Mouse (Mus musculus): ENCODE measurements around the gene Tle6. TPM values are rescaled to one million over a fixed set of nuclear protein-coding genes. Genes with fewer than 3 reads are reported as not detected.

The Tle6 gene
- polyA plus RNA-seq, 1 experiment from 2014 or later = 6.9 TPM

- Histone ChIP-seq H3K27ac (no peak overlapping the region), H3K4me1 (replicated peaks) (peaks cover 13% of the 10 kb centered on the region), H3K9me3 (peaks cover 4% of the 10 kb centered on the region; the same call in 1 of the 2 replicates), H3K27me3 (ENCODE audit: insufficient read depth, poor library complexity, severe bottlenecking) (no peaks in the 10 kb centered on the region), H3K36me3 (no peaks in the 10 kb centered on the region), H3K4me3 (no peak overlapping the region)
- DNase-seq (ENCODE audit: low spot score) = peak; percentile 82
- 12% methylated on average over 7 of the region's 7 CpGs for WGBS
These were observed 50.6 kb downstream of the Tle6 start for GRCm38 (mm10) chr10:81550257-81550656.

- WGBS = 67% methylated on average over 5 of the region's 5 CpGs
- Histone ChIP-seq H3K9me3 (peaks cover 4% of the 10 kb centered on the region; the same call in 1 of the 2 replicates), H3K27me3 (ENCODE audit: insufficient read depth, poor library complexity, severe bottlenecking) (no peaks in the 10 kb centered on the region), H3K36me3 (no peaks in the 10 kb centered on the region), H3K27ac (no peak overlapping the region), H3K4me1 (replicated peaks) (peaks cover 20% of the 10 kb centered on the region), H3K4me3 (no peak overlapping the region)
- no peak for DNase-seq (ENCODE audit: low spot score)
These were observed 51.9 kb downstream of the Tle6 start for GRCm38 (mm10) chr10:81548944-81549343.

GRCm38 (mm10) chr10:81546788-81547571 is 53.9 kb downstream of the Tle6 start:
- Histone ChIP-seq H3K9me3 (no peaks in the 10 kb centered on the region), H3K27me3 (ENCODE audit: insufficient read depth, poor library complexity, severe bottlenecking) (no peaks in the 10 kb centered on the region), H3K4me3 (no peak overlapping the region), H3K4me1 (replicated peaks) (peaks cover 39% of the 10 kb centered on the region), H3K27ac (no peak overlapping the region), H3K36me3 (peaks cover 10% of the 10 kb centered on the region)
- WGBS = 90% methylated on average over 13 of the region's 13 CpGs
- DNase-seq (ENCODE audit: low spot score) = no peak

- DNase-seq (ENCODE audit: low spot score) = no peak
- Histone ChIP-seq H3K4me1 (replicated peaks) (peaks cover 40% of the 10 kb centered on the region), H3K36me3 (peaks cover 15% of the 10 kb centered on the region), H3K27ac (no peak overlapping the region), H3K4me3 (no peak overlapping the region), H3K27me3 (ENCODE audit: insufficient read depth, poor library complexity, severe bottlenecking) (no peaks in the 10 kb centered on the region), H3K9me3 (no peaks in the 10 kb centered on the region)
- 85% methylated on average over 5 of the region's 5 CpGs for WGBS
These were observed 54.5 kb downstream of the Tle6 start for GRCm38 (mm10) chr10:81546332-81546731.

GRCm38 (mm10) chr10:81545161-81545747 is 55.6 kb downstream of the Tle6 start, which contains the start of gene Gna11:
Gna11 (minus strand) TSS chr10:81545190.
- Histone ChIP-seq H3K9me3 (no peaks in the 10 kb centered on the region), H3K27ac (peak within 1 kb of the TSS; percentile 96), H3K36me3 (peaks cover 26% of the 10 kb centered on the region), H3K4me1 (replicated peaks) (peaks cover 47% of the 10 kb centered on the region), H3K27me3 (ENCODE audit: insufficient read depth, poor library complexity, severe bottlenecking) (no peaks in the 10 kb centered on the region), H3K4me3 (peak within 1 kb of the TSS; percentile 86)
- DNase-seq (ENCODE audit: low spot score) = peak; percentile 99
- 1% methylated on average over 59 of the region's 59 CpGs for WGBS

GRCm38 (mm10) chr10:81544296-81545160 is 56.3 kb downstream of the Tle6 start:
- Histone ChIP-seq H3K4me1 (replicated peaks) (peaks cover 49% of the 10 kb centered on the region), H3K4me3 (peak overlapping the region; percentile 86), H3K36me3 (peaks cover 33% of the 10 kb centered on the region), H3K27ac (peak overlapping the region; percentile 96), H3K9me3 (no peaks in the 10 kb centered on the region), H3K27me3 (ENCODE audit: insufficient read depth, poor library complexity, severe bottlenecking) (no peaks in the 10 kb centered on the region)
- under 1% methylated on average over 93 of the region's 93 CpGs for WGBS
- no peak for DNase-seq (ENCODE audit: low spot score)

- no peak for DNase-seq (ENCODE audit: low spot score)
- peaks cover 41% of the 10 kb centered on the region for H3K36me3 ChIP-seq
- H3K9me3 ChIP-seq = no peaks in the 10 kb centered on the region
- peaks cover 49% of the 10 kb centered on the region for H3K4me1 ChIP-seq (replicated peaks)
- H3K27ac ChIP-seq = no peak overlapping the region; the same call in 1 of the 2 replicates
- 79% methylated on average over 1 of the region's 1 CpGs for WGBS
- peak overlapping the region; percentile 86 for H3K4me3 ChIP-seq
- H3K27me3 ChIP-seq (ENCODE audit: insufficient read depth, poor library complexity, severe bottlenecking) = no peaks in the 10 kb centered on the region
These were observed 57.2 kb downstream of the Tle6 start for GRCm38 (mm10) chr10:81543633-81544032.

GRCm38 (mm10) chr10:81542727-81543460 is 58.0 kb downstream of the Tle6 start:
- WGBS = 75% methylated on average over 7 of the region's 7 CpGs
- H3K27ac ChIP-seq = 0 out of 2 replicates have a peak overlapping the region, but pooled peaks have one; percentile 30

GRCm38 (mm10) chr10:81541803-81542202 is 59.1 kb downstream of the Tle6 start:
- Histone ChIP-seq H3K27ac (peak overlapping the region; percentile 30), H3K9me3 (no peaks in the 10 kb centered on the region), H3K4me3 (0 out of 2 replicates have a peak overlapping the region, but pooled peaks have one; percentile 20), H3K36me3 (peaks cover 54% of the 10 kb centered on the region), H3K27me3 (ENCODE audit: insufficient read depth, poor library complexity, severe bottlenecking) (no peaks in the 10 kb centered on the region), H3K4me1 (replicated peaks) (peaks cover 49% of the 10 kb centered on the region)
- no peak for DNase-seq (ENCODE audit: low spot score)
- WGBS = 78% methylated on average over 10 of the region's 10 CpGs

More at GRCm38 (mm10) chr10:81542727-81543460, 58.0 kb downstream of the Tle6 start:
- no peaks in the 10 kb centered on the region for H3K9me3 ChIP-seq
- no peak for DNase-seq (ENCODE audit: low spot score)
- no peaks in the 10 kb centered on the region for H3K27me3 ChIP-seq (ENCODE audit: insufficient read depth, poor library complexity, severe bottlenecking)
- H3K4me3 ChIP-seq = peak overlapping the region; percentile 86
- peaks cover 43% of the 10 kb centered on the region for H3K36me3 ChIP-seq
- peaks cover 49% of the 10 kb centered on the region for H3K4me1 ChIP-seq (replicated peaks)

- DNase-seq (ENCODE audit: low spot score) = no peak
- WGBS = 92% methylated on average over 5 of the region's 5 CpGs
- Histone ChIP-seq H3K27me3 (ENCODE audit: insufficient read depth, poor library complexity, severe bottlenecking) (no peaks in the 10 kb centered on the region), H3K4me1 (replicated peaks) (peaks cover 49% of the 10 kb centered on the region), H3K4me3 (0 out of 2 replicates have a peak overlapping the region, but pooled peaks have one; percentile 20), H3K36me3 (peaks cover 58% of the 10 kb centered on the region), H3K27ac (peak overlapping the region; percentile 30), H3K9me3 (no peaks in the 10 kb centered on the region)
These were observed 59.5 kb downstream of the Tle6 start for GRCm38 (mm10) chr10:81541363-81541762.
